Mouse (Mus musculus) forebrain, embryonic 11.5 days (tissue): ENCODE measurements at regions not wholly inside any gene's neighbourhood (a gene's known extent, or its start where the extent isn't known, plus 50 kb on each side); places are given as distances from the start of the nearest gene placed in this dataset.

Experiments used
- ATAC-seq: fragments of 200-750 bp; cut with Nextera tagmentation; replicated peaks from 2 replicates; pipeline ENCODE4 v1.8.0; 2017; ENCODE audit warnings: moderate TSS enrichment; ENCODE audit not compliant: low FRiP score
- DNase-seq: peaks from one replicate; pipeline ENCODE4 v3.0.0-alpha.2; 2017; ENCODE audit warnings: low spot score
- H3K27ac ChIP-seq: fragments of 300-500 bp; sonication (generic); 2 replicates; pipeline ENCODE4 v1.5.1; 2014; ENCODE audit warnings: low read depth, low read length
- H3K27me3 ChIP-seq: fragments of 300-500 bp; sonication (generic); 2 replicates; pipeline ENCODE4 v1.6.1; 2014; ENCODE audit warnings: mild to moderate bottlenecking, low read length, mixed read lengths; ENCODE audit not compliant: control insufficient read depth, insufficient read depth
- H3K36me3 ChIP-seq: fragments of 300-500 bp; sonication (generic); 2 replicates; pipeline ENCODE4 v1.6.1; 2014; ENCODE audit warnings: mild to moderate bottlenecking, low read length, moderate library complexity, mixed read lengths; ENCODE audit not compliant: control insufficient read depth, insufficient read depth
- H3K4me1 ChIP-seq: fragments of 300-500 bp; sonication (generic); replicated peaks from 2 replicates; pipeline ENCODE4 v1.6.1; 2014; ENCODE audit warnings: low read length, mixed read lengths; ENCODE audit not compliant: control insufficient read depth, insufficient read depth
- H3K4me2 ChIP-seq: fragments of 300-500 bp; sonication (generic); 2 replicates; pipeline ENCODE4 v1.6.1; 2014; ENCODE audit warnings: low read depth, mild to moderate bottlenecking, low read length, moderate library complexity, mixed read lengths; ENCODE audit not compliant: severe bottlenecking
- H3K4me3 ChIP-seq: fragments of 300-500 bp; sonication (generic); 2 replicates; pipeline ENCODE4 v1.5.1; 2014; ENCODE audit warnings: low read depth, low read length
- H3K9ac ChIP-seq: fragments of 300-500 bp; sonication (generic); 2 replicates; pipeline ENCODE4 v1.6.1; 2014; ENCODE audit warnings: low read length
- H3K9me3 ChIP-seq: fragments of 300-500 bp; sonication (generic); 2 replicates; pipeline ENCODE4 v1.6.1; 2016; ENCODE audit warnings: low read length, mixed read lengths; ENCODE audit not compliant: control insufficient read depth
- WGBS: fragments of 180-500 bp; shearing (Covaris S2); extraction: QIAGEN DNeasy Blood & Tissue Kit; methylation state at CpG from one replicate; pipeline ENCODE4 v1.1.7; 2014; 5-methylcytosine and 5-hydroxymethylcytosine counted together

DNA sequence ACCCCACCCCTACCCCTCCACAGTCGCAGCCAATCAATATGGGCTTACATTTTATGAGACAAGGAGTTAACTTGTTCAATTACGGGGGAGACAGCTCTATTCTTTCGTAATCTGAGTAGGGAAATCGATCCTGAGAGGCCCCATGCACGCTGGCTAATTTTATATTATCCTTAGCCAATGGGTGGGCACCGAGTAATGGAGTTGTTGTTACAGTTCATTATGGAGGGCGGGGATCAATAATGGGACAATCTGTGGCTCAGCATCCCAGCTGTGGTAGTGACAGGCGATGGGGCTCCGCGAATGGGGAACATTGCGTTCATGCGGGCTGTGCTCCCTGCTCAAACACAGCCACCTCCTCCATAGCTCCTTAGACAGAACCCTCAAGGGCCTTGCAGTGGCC lies 118.9 kb upstream of the Irx6 start:
- Histone ChIP-seq H3K27me3 (no peaks in the 10 kb centered on the region), H3K9me3 (no peaks in the 10 kb centered on the region), H3K4me2 (no peak overlapping the region), H3K9ac (no peak overlapping the region), H3K27ac (no peak overlapping the region), H3K36me3 (no peaks in the 10 kb centered on the region), H3K4me3 (no peak overlapping the region), H3K4me1 (no peaks in the 10 kb centered on the region)
- DNase-seq (no peak), ATAC-seq (no peak)
- WGBS = 78% methylated on average over 12 of the region's 12 CpGs

DNA sequence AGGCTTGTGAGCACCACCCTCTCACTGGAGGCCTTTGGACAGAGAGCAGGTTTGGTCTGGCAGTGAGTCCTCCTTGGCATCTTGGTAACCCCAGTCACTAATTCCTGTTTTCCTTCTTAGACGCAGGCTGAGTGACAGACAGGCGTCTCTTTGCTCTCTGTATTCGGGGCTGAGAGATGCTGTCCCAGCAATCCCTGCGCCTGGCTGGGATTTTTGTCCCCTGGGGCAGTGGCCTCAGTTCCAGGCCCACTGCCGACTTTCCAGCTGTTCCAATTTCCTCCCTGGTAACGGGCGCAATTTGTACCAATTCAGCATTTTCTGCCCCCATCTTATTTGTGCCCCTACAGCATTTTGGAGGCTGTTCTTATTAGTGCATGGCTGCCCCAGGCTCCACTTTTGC lies 118.5 kb upstream of the Irx6 start:
- 61% methylated on average over 7 of the region's 7 CpGs for WGBS
- ATAC-seq (no peak), DNase-seq (no peak)
- Histone ChIP-seq H3K9me3 (no peaks in the 10 kb centered on the region), H3K4me2 (no peak overlapping the region), H3K4me3 (no peak overlapping the region), H3K36me3 (no peaks in the 10 kb centered on the region), H3K27me3 (no peaks in the 10 kb centered on the region), H3K27ac (no peak overlapping the region), H3K4me1 (no peaks in the 10 kb centered on the region), H3K9ac (no peak overlapping the region)

DNA sequence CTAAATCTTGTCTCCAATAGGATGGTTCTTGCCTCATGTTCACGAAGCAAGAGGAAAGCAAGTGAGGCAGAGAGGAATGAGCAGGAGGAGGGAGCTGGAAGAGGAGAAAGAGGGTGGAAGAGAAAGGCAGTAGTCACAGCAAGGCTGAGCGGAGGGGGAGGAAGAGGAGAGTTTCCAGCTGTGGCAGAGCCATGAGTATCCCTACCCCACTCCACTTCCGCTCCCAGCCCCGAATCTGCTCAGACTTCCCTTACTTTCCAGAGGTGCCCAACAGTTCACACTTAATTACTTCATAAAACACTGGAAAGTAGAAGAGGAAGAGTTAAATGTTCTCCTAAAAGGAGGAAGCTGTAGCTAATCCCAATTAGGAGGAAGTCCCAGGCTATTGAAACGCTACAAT lies 111.6 kb upstream of the Irx6 start:
- no peak overlapping the region for H3K4me3 ChIP-seq
- WGBS = 69% methylated on average over 5 of the region's 5 CpGs
- H3K36me3 ChIP-seq = no peaks in the 10 kb centered on the region
- no peak overlapping the region for H3K27ac ChIP-seq
- no peak for ATAC-seq
- H3K9ac ChIP-seq = no peak overlapping the region
- DNase-seq = no peak
- H3K9me3 ChIP-seq = no peaks in the 10 kb centered on the region
- no peak overlapping the region for H3K4me2 ChIP-seq
- H3K27me3 ChIP-seq = no peaks in the 10 kb centered on the region
- no peaks in the 10 kb centered on the region for H3K4me1 ChIP-seq

DNA sequence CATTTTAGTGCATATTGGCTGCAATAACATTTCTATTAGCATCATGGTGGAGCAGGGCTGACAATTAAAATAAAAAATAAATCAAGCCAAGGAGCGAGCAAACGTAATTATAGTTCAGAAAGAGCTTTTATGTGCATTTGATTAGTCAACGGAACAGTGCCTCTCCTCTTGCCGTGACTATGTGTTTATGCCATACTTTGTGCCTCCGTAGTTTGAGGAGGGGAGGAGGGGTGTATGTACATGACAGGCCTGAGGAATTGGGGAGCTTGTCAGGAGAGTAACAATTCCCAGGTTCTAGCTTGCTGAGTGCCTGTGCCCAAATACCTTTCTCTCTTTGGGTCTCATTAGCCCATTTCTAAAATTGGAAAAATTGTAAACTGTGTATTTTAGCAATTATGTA lies 111.1 kb upstream of the Irx6 start:
- Histone ChIP-seq H3K36me3 (no peaks in the 10 kb centered on the region), H3K9ac (no peak overlapping the region), H3K27me3 (no peaks in the 10 kb centered on the region), H3K9me3 (no peaks in the 10 kb centered on the region), H3K4me1 (no peaks in the 10 kb centered on the region), H3K4me3 (no peak overlapping the region), H3K27ac (no peak overlapping the region), H3K4me2 (no peak overlapping the region)
- ATAC-seq (no peak), DNase-seq (no peak)
- 77% methylated on average over 5 of the region's 5 CpGs for WGBS

GRCm38 (mm10) chr8:92569650-92570049 lies 104.4 kb upstream of the Irx6 start:
- no peak overlapping the region for H3K4me3 ChIP-seq
- no peaks in the 10 kb centered on the region for H3K27me3 ChIP-seq
- no peaks in the 10 kb centered on the region for H3K9me3 ChIP-seq
- H3K27ac ChIP-seq = no peak overlapping the region
- H3K4me1 ChIP-seq = no peaks in the 10 kb centered on the region
- H3K36me3 ChIP-seq = no peaks in the 10 kb centered on the region
- DNase-seq (no peak), ATAC-seq (no peak)
- 89% methylated on average over 10 of the region's 10 CpGs for WGBS
- H3K4me2 ChIP-seq = no peak overlapping the region
- no peak overlapping the region for H3K9ac ChIP-seq

GRCm38 (mm10) chr8:92579446-92579845 lies 94.6 kb upstream of the Irx6 start:
- Histone ChIP-seq H3K27ac (no peak overlapping the region), H3K4me1 (no peaks in the 10 kb centered on the region), H3K4me2 (no peak overlapping the region), H3K27me3 (no peaks in the 10 kb centered on the region), H3K9ac (no peak overlapping the region), H3K4me3 (no peak overlapping the region), H3K9me3 (no peaks in the 10 kb centered on the region), H3K36me3 (no peaks in the 10 kb centered on the region)
- WGBS = 66% methylated on average over 2 of the region's 2 CpGs
- ATAC-seq (no peak), DNase-seq (no peak)

DNA sequence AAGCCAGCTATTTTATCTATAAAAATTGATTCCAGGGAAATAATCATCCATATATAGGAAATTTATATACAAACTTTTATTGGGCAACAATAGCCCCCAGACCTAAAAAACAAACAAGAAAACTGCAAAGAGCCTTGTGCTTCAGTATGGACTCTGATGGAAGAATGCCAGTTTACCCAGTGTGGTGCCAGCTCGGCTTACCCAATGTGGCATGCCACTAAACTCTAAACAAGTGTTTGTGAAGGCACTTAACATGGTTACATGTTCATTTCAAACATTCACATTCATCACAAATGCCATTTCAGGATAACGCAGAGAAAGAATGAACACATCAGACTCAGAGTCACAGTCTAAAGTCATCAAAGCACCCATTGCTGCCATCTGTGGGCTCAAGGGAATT lies 93.0 kb upstream of the Irx6 start:
- Histone ChIP-seq H3K4me3 (no peak overlapping the region), H3K9me3 (no peaks in the 10 kb centered on the region), H3K4me1 (no peaks in the 10 kb centered on the region), H3K27me3 (no peaks in the 10 kb centered on the region), H3K27ac (no peak overlapping the region), H3K4me2 (no peak overlapping the region), H3K9ac (no peak overlapping the region), H3K36me3 (no peaks in the 10 kb centered on the region)
- DNase-seq (no peak), ATAC-seq (no peak)
- WGBS = 91% methylated on average over 2 of the region's 2 CpGs

DNA sequence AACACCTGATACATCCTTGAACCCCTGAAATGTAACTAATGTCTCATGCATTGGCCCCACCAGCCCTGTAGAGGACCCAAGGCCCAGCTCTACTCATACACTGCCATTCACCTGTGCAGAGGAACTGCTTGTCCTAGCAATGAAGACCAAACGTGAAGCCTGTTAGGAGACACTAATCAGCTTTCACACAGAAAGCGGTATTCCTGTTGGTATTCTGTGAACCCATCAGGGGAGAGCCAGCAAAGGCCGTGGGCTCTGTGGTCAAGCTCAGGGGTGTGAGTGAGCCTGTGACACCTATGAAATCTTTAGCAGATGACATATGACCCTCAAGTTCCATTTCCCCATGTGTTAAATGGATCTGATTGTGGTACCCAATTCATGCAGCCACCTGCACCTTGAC lies 73.3 kb upstream of the Irx6 start:
- no peaks in the 10 kb centered on the region for H3K9me3 ChIP-seq
- no peaks in the 10 kb centered on the region for H3K4me1 ChIP-seq
- H3K4me3 ChIP-seq = no peak overlapping the region
- DNase-seq = peak; percentile 11
- no peak for ATAC-seq
- H3K27ac ChIP-seq = no peak overlapping the region
- no peaks in the 10 kb centered on the region for H3K27me3 ChIP-seq
- H3K9ac ChIP-seq = no peak overlapping the region
- 87% methylated on average over 3 of the region's 3 CpGs for WGBS
- H3K36me3 ChIP-seq = no peaks in the 10 kb centered on the region
- no peak overlapping the region for H3K4me2 ChIP-seq

GRCm38 (mm10) chr8:92602973-92603372 lies 71.1 kb upstream of the Irx6 start:
- 80% methylated on average over 7 of the region's 7 CpGs for WGBS
- no peaks in the 10 kb centered on the region for H3K27me3 ChIP-seq
- no peak overlapping the region for H3K27ac ChIP-seq
- DNase-seq = peak; percentile 29
- no peaks in the 10 kb centered on the region for H3K4me1 ChIP-seq
- no peaks in the 10 kb centered on the region for H3K36me3 ChIP-seq
- H3K4me3 ChIP-seq = no peak overlapping the region
- H3K4me2 ChIP-seq = no peak overlapping the region
- H3K9ac ChIP-seq = no peak overlapping the region
- H3K9me3 ChIP-seq = no peaks in the 10 kb centered on the region
- ATAC-seq = no peak
